Mouse (Mus musculus) spleen, adult 2 months (tissue): ENCODE measurements at regions not wholly inside any gene's neighbourhood (a gene's known extent, or its start where the extent isn't known, plus 50 kb on each side); places are given as distances from the start of the nearest gene placed in this dataset.

Source experiments
- CTCF ChIP-seq: fragments of 200-500 bp; IDR thresholded peaks from 2 replicates; pipeline ENCODE4 v1.5.1; 2011; ENCODE audit warnings: mild to moderate bottlenecking, inconsistent platforms; ENCODE audit not compliant: insufficient read depth, insufficient read length, insufficient replicate concordance; ENCODE audit errors: extremely low read depth
- POLR2A ChIP-seq: fragments of 200-500 bp; IDR thresholded peaks from 2 replicates; pipeline ENCODE4 v1.6.1; 2011; ENCODE audit warnings: low read depth, low read length, inconsistent platforms

DNA sequence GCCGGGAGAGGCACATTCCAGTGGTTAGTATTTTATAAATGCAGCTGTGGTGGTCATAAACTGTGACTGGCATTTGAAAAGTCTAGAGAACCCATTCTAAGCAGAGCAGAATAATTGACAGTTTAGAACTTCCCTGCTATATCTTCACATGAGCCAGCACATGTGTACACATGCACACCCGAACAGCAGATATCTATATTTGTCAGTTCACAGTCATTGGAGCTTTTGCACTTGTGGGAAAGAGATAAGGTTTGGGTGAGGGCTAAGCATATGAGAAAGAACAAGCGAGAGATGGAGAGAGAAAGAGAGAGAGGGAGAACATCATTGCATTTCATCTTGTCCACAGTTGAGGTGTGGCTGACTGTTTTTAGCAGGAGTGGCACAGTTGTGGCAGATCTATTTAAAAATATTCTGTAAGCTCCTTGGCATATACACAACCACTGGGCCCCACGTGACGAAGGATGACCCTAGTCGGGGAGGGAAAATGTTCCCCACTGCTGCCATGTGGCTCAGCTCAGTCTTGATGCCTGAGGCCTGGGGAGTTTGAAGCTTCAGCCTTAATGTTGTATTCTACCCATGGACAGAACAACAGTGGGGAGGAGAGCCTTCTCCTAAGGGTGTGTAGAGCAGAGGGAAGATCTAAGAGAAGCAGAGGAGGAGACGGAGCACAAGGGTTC lies 85.4 kb upstream of the Tprg start:
- no peak for TF ChIP-seq POLR2A
- no peak for TF ChIP-seq CTCF
